Mouse (Mus musculus) ovary, postnatal 10 days (tissue): ENCODE results near the gene Olfr1261.

Source experiments
- DNase-seq: peaks from one replicate; pipeline ENCODE4 v3.0.0; 2022; ENCODE audit warnings: low spot score

The Olfr1261 gene

DNA sequence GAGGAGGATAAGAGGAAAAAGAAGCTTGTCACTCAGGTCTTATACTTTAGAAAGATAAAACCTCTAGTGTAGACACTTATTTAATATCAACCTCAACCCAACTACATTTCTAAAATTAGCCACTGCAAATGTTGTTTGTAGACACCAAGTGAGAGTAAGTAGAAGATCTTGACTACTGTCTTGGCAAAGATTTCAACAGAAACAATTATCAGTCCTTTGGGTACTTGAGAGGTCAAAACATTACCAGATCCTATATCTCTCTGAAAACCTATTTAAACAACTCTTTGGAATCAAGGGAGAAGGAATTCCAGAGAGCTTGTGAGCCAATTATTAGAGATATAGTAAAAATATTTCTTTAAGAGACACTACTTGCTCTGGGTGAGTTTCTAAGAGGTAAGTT is at the start of gene Olfr1261:
Gene Olfr1261, plus strand, starts transcription at position 301 of the 400 bp plus-strand sequence.
- DNase-seq = no peak

DNA sequence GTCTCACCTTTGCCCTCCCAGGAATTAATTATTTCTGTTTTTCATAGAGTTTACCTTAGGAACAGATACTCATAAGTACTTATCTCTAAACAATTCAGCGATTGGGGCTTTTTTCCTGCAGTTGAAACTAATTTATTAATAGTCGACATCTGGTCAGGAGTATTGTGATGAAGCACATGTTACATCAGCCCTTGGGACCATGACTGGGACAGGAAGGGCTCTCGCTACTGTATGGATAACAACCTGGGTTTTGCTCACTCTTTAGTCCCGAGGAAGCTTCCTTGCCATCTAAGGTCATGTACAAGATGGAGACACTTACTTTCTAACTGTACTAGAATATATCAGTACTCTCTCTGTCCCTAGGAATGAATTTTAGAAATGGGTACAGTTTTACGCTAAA is 42.5 kb upstream of the Olfr1261 start, which contains the start of gene Olfr1259:
Gene Olfr1259, minus strand, starts transcription at position 101 of the 400 bp plus-strand sequence.
- no peak for DNase-seq

DNA sequence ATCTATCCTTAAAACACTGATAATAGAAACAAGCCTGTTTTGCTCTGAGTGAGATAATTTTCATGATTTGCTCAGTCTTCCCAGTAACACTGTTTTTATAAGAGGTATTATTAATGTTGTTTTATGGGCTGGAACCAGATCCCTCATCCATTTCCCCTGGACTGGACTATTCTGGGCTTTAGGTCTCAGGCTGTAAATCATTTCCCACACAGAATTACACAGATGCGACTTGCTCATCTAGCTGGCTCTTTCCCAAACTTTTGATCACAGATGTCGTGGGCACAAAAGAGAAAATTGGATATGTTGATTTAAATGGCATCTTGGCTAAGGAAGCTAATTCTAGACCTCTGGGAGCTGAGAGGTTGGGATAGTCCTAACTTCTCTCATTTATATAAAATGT is 16.8 kb upstream of the Olfr1261 start, which contains the start of gene Olfr1260:
Gene Olfr1260, plus strand, starts transcription at position 157 of the 400 bp plus-strand sequence.
- DNase-seq = no peak

DNA sequence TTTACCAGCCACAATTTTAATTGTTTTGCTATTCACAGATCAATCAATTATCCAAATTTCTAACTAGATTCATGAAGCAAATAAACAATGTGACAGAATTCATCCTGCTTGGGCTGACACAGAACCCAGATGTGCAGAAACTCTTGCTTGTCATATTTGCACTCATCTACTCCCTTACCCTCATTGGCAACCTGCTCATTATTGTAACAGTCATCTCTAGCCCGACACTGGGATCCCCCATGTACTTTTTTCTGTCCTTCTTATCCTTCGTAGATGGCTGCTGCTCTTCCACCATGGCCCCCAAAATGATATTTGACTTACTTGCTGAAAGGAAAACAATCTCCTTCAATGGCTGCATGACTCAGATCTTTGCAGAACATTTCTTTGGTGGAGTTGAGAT is 13.3 kb upstream of the Olfr1261 start:
- no peak for DNase-seq

DNA sequence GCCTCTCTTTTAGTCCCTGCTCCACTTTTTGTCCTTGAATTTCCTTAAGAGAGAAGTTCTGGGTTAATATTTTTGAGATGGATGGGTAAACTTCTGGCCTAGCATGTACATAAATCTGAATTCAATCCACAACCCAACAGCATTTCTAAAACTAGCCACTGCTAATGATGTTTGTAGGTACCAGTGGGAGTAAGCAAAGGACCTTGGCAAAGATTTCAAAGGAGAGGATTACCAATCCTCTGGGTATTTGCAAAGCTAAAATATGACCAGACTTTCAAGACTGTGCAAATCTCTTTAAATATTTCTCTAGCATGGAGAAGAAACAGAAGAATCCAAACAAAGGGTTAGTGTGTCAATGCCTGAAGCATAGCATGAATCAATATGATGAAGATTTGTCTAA is 8.8 kb downstream of the Olfr1261 start, which contains the start of gene Olfr1262:
Gene Olfr1262, plus strand, starts transcription at position 301 of the 400 bp plus-strand sequence.
- no peak for DNase-seq

DNA sequence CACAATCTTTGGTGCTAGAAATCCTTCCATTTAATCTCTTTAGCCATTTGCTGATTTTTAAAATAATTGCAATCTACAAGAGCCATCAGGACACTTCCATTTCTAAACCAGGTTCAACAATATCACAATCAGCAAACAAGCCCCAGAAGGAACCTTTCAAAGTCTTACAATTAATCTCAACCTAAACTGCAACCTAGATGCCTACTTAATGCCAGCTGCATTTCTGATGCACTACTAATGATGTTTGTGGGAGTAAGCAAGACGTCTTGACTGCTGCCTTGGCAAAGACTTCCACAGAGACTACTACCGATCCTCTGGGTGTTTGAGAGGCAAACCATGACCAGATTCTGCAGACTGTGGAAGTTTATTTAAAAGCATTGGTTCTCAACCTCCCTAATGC is 20.8 kb downstream of the Olfr1261 start, which contains the start of gene Olfr1263:
Gene Olfr1263, plus strand, starts transcription at position 301 of the 400 bp plus-strand sequence.
- DNase-seq = no peak

DNA sequence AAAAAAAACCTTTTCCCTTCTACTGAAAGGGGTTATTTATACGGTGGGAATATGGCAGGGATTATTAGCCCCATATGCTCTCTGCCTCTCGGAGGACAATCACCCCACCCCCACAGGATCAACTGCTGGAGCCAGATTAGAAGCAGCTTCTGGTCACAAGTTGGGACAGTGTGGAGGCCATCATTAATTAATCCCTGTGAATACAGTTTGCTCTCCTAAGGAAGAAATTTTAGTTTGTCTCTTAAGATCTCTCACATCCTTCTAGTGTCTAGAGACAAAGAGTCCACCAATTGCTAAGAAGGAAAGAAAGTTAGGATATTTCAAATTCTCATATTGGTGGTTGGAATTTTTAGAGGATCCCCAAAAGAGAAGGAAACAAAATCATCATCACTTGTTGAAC is 34.5 kb downstream of the Olfr1261 start, which contains the start of gene Olfr1264:
Gene Olfr1264, minus strand, starts transcription at position 101 of the 400 bp plus-strand sequence.
- no peak for DNase-seq

DNA sequence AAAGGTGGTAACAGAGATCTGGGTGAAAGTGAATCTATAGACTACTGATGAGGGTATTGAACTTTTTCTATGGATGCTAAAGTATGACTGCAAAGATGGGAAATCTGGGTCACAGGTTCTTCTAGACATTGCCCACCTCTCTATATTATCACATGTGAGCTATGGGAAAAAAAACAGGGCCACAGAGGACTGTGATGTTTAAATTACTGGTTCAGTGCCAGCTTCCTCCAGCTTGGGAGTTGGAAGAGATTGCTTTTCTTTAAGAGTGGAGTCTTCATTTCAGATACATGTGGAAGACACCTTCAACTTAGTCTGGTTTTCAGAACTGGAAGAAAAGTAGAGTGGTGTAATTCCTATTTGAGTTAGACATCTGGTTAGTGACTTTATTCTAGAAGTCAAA is 44.0 kb downstream of the Olfr1261 start, which contains the start of gene Olfr1265:
Gene Olfr1265, plus strand, starts transcription at position 301 of the 400 bp plus-strand sequence.
- DNase-seq = no peak
